Mouse (Mus musculus) CH12.LX (cell line): ENCODE data around the gene Appl1. TPM values are rescaled to one million over a fixed set of nuclear protein-coding genes. Genes with fewer than 3 reads are reported as not detected.

ENCODE experiments used
- DNase-seq: peaks from one replicate; pipeline ENCODE4 v3.0.0-alpha.2; 2013; ENCODE audit errors: extremely low read depth
- H3K27ac ChIP-seq: 2 replicates; pipeline ENCODE4 v1.5.1; 2012; ENCODE audit warnings: low read depth, mild to moderate bottlenecking, control low read depth, moderate library complexity; ENCODE audit not compliant: insufficient read depth
- H3K27me3 ChIP-seq: replicated peaks from 2 replicates; pipeline ENCODE3; 2012; ENCODE audit warnings: inconsistent platforms
- H3K36me3 ChIP-seq, 2 experiments: replicated peaks in 1 of 2; 2 replicates each; pipeline versions ENCODE3 to v1.6.1; 2012; ENCODE audit warnings: inconsistent platforms in 1 of 2, low read length in 1 of 2, mild to moderate bottlenecking in 1 of 2, mixed read lengths in 1 of 2, moderate library complexity in 1 of 2; ENCODE audit not compliant: control insufficient read depth in 1 of 2, insufficient read depth in 1 of 2
- H3K4me1 ChIP-seq, 2 experiments: 2 replicates each; pipeline ENCODE4 v1.6.1; 2012; ENCODE audit warnings: inconsistent platforms in 1 of 2, moderate library complexity in 1 of 2; ENCODE audit not compliant: insufficient read depth in 2 of 2, control insufficient read depth in 1 of 2
- H3K4me2 ChIP-seq: 2 replicates; pipeline ENCODE4 v1.6.1; 2012; ENCODE audit warnings: low read depth, mild to moderate bottlenecking, control low read depth; ENCODE audit not compliant: poor library complexity, insufficient read depth, severe bottlenecking
- H3K4me3 ChIP-seq, 3 experiments: fragments of 150-350 bp in 1 of 3; sonication (generic) in 1 of 3; replicated peaks in 1 of 3; 2 replicates each; pipeline versions ENCODE3 to v1.5.1; 2011 to 2012; ENCODE audit warnings: low read depth in 2 of 3, low read length in 2 of 3, mild to moderate bottlenecking in 2 of 3, moderate library complexity in 2 of 3, control low read depth in 1 of 3, improper control_type of control experiment in 1 of 3, inconsistent platforms in 1 of 3, mixed read lengths in 1 of 3; ENCODE audit not compliant: poor library complexity in 1 of 3
- H3K79me2 ChIP-seq: replicated peaks from 2 replicates; pipeline ENCODE4 v1.6.1; 2012; ENCODE audit warnings: mild to moderate bottlenecking, moderate library complexity; ENCODE audit not compliant: control insufficient read depth, poor library complexity, insufficient read depth, severe bottlenecking; ENCODE audit errors: extremely low read depth
- H3K9ac ChIP-seq: 2 replicates; pipeline ENCODE4 v1.6.1; 2012; ENCODE audit warnings: low read depth, mild to moderate bottlenecking, control low read depth, moderate library complexity; ENCODE audit not compliant: insufficient read depth
- H3K9me3 ChIP-seq: replicated peaks from 2 replicates; pipeline ENCODE3; 2012; ENCODE audit warnings: low read length, inconsistent platforms, mixed read lengths
- CHD2 ChIP-seq: IDR thresholded peaks from 2 replicates; pipeline ENCODE4 v1.6.1; 2011; ENCODE audit warnings: low read length, improper control_type of control experiment
- CTCF ChIP-seq, 2 experiments: IDR thresholded peaks in 1 of 2; conservative IDR thresholded peaks in 1 of 2; 2 replicates each; pipeline ENCODE4 v1.5.1; 2011 to 2012; ENCODE audit warnings: low read depth in 2 of 2, low read length in 2 of 2, improper control_type of control experiment in 1 of 2, inconsistent platforms in 1 of 2, mild to moderate bottlenecking in 1 of 2, moderate library complexity in 1 of 2
- ELF1 ChIP-seq: IDR thresholded peaks from 2 replicates; pipeline ENCODE4 v1.6.1; 2014; ENCODE audit warnings: low read depth, mild to moderate bottlenecking, inconsistent platforms, low read length, improper control_type of control experiment
- JUN ChIP-seq: IDR thresholded peaks from 2 replicates; pipeline ENCODE4 v1.6.1; 2011; ENCODE audit warnings: low read depth, mild to moderate bottlenecking, low read length, improper control_type of control experiment, moderate library complexity; ENCODE audit not compliant: insufficient read depth
- KAT2A ChIP-seq: IDR thresholded peaks from 2 replicates; pipeline ENCODE4 v1.6.1; 2012; ENCODE audit warnings: low read length, improper control_type of control experiment, inconsistent platforms; ENCODE audit not compliant: insufficient replicate concordance
- MAX ChIP-seq: IDR thresholded peaks from 2 replicates; pipeline ENCODE4 v1.6.1; 2011; ENCODE audit warnings: low read length, improper control_type of control experiment
- MEF2A ChIP-seq: IDR thresholded peaks from 2 replicates; pipeline ENCODE4 v1.6.1; 2014; ENCODE audit warnings: low read depth, mild to moderate bottlenecking, inconsistent platforms, low read length, improper control_type of control experiment, borderline replicate concordance
- MYC ChIP-seq: IDR thresholded peaks from 2 replicates; pipeline ENCODE4 v1.6.1; 2011; ENCODE audit warnings: low read depth, mild to moderate bottlenecking, improper control_type of control experiment, low read length
- NRF1 ChIP-seq: IDR thresholded peaks from 2 replicates; pipeline ENCODE4 v1.6.1; 2014; ENCODE audit warnings: low read depth, mild to moderate bottlenecking, inconsistent platforms, low read length, improper control_type of control experiment, moderate library complexity
- PAX5 ChIP-seq: IDR thresholded peaks from 2 replicates; pipeline ENCODE4 v1.6.1; 2012; ENCODE audit warnings: low read length, inconsistent platforms, mixed read lengths
- POLR2AphosphoS2 ChIP-seq: IDR thresholded peaks from 2 replicates; pipeline ENCODE4 v1.6.1; 2011; ENCODE audit warnings: low read depth, low read length, improper control_type of control experiment
- RCOR1 ChIP-seq: conservative IDR thresholded peaks from 2 replicates; pipeline ENCODE4 v1.6.1; 2012; ENCODE audit warnings: low read depth, mild to moderate bottlenecking, inconsistent platforms, low read length, improper control_type of control experiment
- SMC3 ChIP-seq: IDR thresholded peaks from 2 replicates; pipeline ENCODE4 v1.6.1; 2011; ENCODE audit warnings: low read depth, low read length, improper control_type of control experiment
- UBTF ChIP-seq: IDR thresholded peaks from 2 replicates; pipeline ENCODE4 v1.6.1; 2012; ENCODE audit warnings: low read depth, mild to moderate bottlenecking, inconsistent platforms, low read length, improper control_type of control experiment, moderate library complexity
- ZC3H11A ChIP-seq: IDR thresholded peaks from 2 replicates; pipeline ENCODE4 v1.6.1; 2012; ENCODE audit warnings: low read depth, mild to moderate bottlenecking, inconsistent platforms, low read length, improper control_type of control experiment
- ZMIZ1 ChIP-seq: IDR thresholded peaks from 2 replicates; pipeline ENCODE4 v1.6.1; 2012; ENCODE audit warnings: low read depth, mild to moderate bottlenecking, inconsistent platforms, low read length, improper control_type of control experiment
- ZNF384 ChIP-seq: IDR thresholded peaks from 2 replicates; pipeline ENCODE4 v1.6.1; 2012; ENCODE audit warnings: low read depth, low read length, improper control_type of control experiment, inconsistent platforms
- dilution Hi-C: fragments of 300-500 bp; cut with MboI; formaldehyde crosslinking; loops from 2 replicates; pipeline ENCODE4 v1.14.3; 2020; ENCODE audit warnings: low sequenced_read_pairs; ENCODE audit not compliant: extremely low pct_unique_long_range_greater_than_20kb, extremely low pct_ligation_motif_present
- in situ Hi-C: fragments of 300-500 bp; cut with MboI; formaldehyde crosslinking; loops from 3 replicates; pipeline ENCODE4 v1.14.3; 2019; ENCODE audit warnings: low sequenced_read_pairs, low pct_ligation_motif_present, low pct_unique_long_range_greater_than_20kb, mixed read lengths
- polyA plus RNA-seq: library from polyadenylated mRNA; unstranded; fragments of >175 nt; gene quantifications from 2 replicates; pipeline ENCODE4 v1.2.1, GENCODE M21; 2012; ENCODE audit warnings: low read depth; ENCODE audit not compliant: insufficient read length
- total RNA-seq, 2 experiments: library from RNA; depleted of rRNA; stranded (reverse); fragments of 300-350 nt in 1 of 2; fragments of >200 nt in 1 of 2; gene quantifications; 2 replicates each; pipeline ENCODE4 v1.2.3; 2012 to 2014

Appl1 gene
- total and polyA plus RNA-seq, 3 experiments, result 9.0 to 11.9 (median 11.0) TPM

- dilution Hi-C loops, result no loop called here
- Histone ChIP-seq H3K27me3 (no peaks in the 10 kb centered on the region), H3K4me1 (no peaks in the 10 kb centered on the region; a peak in 1 of 4 replicates), H3K9ac (no peak overlapping the region), H3K36me3 (no peaks in the 10 kb centered on the region), H3K4me3 (no peak overlapping the region), H3K9me3 (no peaks in the 10 kb centered on the region), H3K79me2 (no peaks in the 10 kb centered on the region), H3K27ac (no peak overlapping the region), H3K4me2 (no peak overlapping the region)
- no peak for DNase-seq
- in situ Hi-C loops, result loop anchor here (25.0 kb wide), 1 partner anchor 524 kb away; no protein-coding TSS in a partner anchor
- TF ChIP-seq CTCF (conservative IDR thresholded peaks at IDR 0.05 in 1 of 2, IDR thresholded peaks at IDR 0.05 in 1 of 2; ENCODE audit: low read depth in 2 of 2, low read length in 2 of 2) (peak in 1 of 2 experiments; percentile 34; a peak in 2 of 4 replicates), ZNF384 (no peak)
These were observed 40.5 kb upstream of the Appl1 start for GRCm38 (mm10) chr14:27011561-27011960.

GRCm38 (mm10) chr14:27005937-27006336 is 34.9 kb upstream of the Appl1 start:
- H3K4me2 ChIP-seq, result no peak overlapping the region
- H3K27ac ChIP-seq, result no peak overlapping the region
- dilution Hi-C loops, result no loop called here
- no peaks in the 10 kb centered on the region for H3K36me3 ChIP-seq
- no peak for DNase-seq
- no peaks in the 10 kb centered on the region for H3K27me3 ChIP-seq
- no peaks in the 10 kb centered on the region for H3K9me3 ChIP-seq
- H3K4me1 ChIP-seq, result no peaks in the 10 kb centered on the region
- no peaks in the 10 kb centered on the region for H3K79me2 ChIP-seq
- no peak for TF ChIP-seq NRF1
- TF ChIP-seq MEF2A, result no peak
- TF ChIP-seq SMC3, result no peak
- no peak for TF ChIP-seq ZC3H11A
- TF ChIP-seq RCOR1, result no peak
- TF ChIP-seq MYC, result no peak
- no peak for TF ChIP-seq CHD2
- TF ChIP-seq ELF1, result no peak
- TF ChIP-seq KAT2A, result no peak
- no peak for TF ChIP-seq JUN
- TF ChIP-seq MAX, result no peak
- no peak for TF ChIP-seq PAX5
- no peak for TF ChIP-seq UBTF
- TF ChIP-seq POLR2AphosphoS2, result no peak
- TF ChIP-seq ZMIZ1, result no peak
- TF ChIP-seq, all 38 proteins: peak for 0
- Histone ChIP-seq H3K9ac (no peak overlapping the region), H3K4me3 (no peak overlapping the region)
- in situ Hi-C loops, result loop anchor here (25.0 kb wide), 1 partner anchor 519 kb away; no protein-coding TSS in a partner anchor
